Mouse (Mus musculus) cerebellum, adult 9-10 months (tissue): Measurements from ENCODE around the gene Olfr1326-ps1.

Source experiments
- DNase-seq: peaks from one replicate; pipeline ENCODE4 v3.0.0; 2022

Olfr1326-ps1 gene

GRCm38 (mm10) chrX:74574788-74575187, at the start of gene Olfr1326-ps1:
Gene Olfr1326-ps1, minus strand, starts transcription at chrX:74574888.
- no peak for DNase-seq

GRCm38 (mm10) chrX:74592379-74592778, 17.7 kb upstream of the Olfr1326-ps1 start, which contains the start of gene Olfr1325:
Gene Olfr1325, plus strand, starts transcription at chrX:74592679.
- no peak for DNase-seq
